Mouse (Mus musculus): ENCODE data around the gene Sec61a1.

DNA sequence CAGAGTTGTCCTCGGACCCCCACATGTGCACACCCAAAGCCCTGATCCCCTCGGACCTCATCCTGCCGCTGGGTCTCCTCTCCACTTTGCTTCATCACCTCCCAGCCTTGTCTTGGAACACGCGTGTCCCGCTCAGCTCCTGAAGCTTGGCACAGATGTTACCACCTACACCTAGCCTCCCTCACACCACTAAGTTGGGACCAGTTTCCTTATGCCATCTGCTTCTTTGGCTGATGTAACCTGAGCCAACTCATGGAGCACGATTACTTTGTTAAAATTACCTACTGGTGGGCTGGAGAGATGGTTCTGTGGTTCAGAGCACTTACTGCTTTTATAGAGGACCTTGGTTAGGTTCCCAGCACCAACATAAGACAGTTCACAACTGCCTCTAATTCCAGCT lies 3.1 kb upstream of the Sec61a1 start:
- TF ChIP-seq POLR2A (IDR thresholded peaks at IDR 0.05; ENCODE audit: insufficient read depth, low read depth, low read length): no peak
- TF ChIP-seq CTCF (IDR thresholded peaks at IDR 0.05; ENCODE audit: insufficient read depth, low read depth, low read length): no peak
